Mouse (Mus musculus) spleen, adult 2 months (tissue): ENCODE results near the gene Pheta1.

Experiments used
- CTCF ChIP-seq: fragments of 200-500 bp; IDR thresholded peaks from 2 replicates; pipeline ENCODE4 v1.5.1; 2011; ENCODE audit warnings: mild to moderate bottlenecking, inconsistent platforms; ENCODE audit not compliant: insufficient read depth, insufficient read length, insufficient replicate concordance; ENCODE audit errors: extremely low read depth
- POLR2A ChIP-seq: fragments of 200-500 bp; IDR thresholded peaks from 2 replicates; pipeline ENCODE4 v1.6.1; 2011; ENCODE audit warnings: low read depth, low read length, inconsistent platforms

DNA sequence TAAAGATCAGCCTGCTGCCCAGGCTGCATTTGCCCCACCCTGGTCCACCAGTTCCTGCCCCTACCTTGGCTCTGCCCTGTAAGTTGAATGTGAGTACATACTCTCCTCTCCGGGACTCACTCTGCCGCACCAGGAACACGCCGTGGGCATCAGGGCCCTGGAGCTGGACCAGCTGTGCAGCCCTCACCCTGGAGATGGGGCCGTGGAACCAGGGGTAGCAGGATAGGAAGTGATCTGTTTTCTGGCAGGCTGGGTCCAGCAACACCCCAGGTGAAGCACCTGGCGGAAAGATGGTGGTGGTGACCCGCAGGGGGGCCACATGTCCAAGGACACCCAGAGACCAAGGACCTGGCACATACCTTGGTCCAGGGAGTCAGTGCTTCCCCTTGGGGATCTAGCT is 30.4 kb upstream of the Pheta1 start:
- TF ChIP-seq CTCF (no peak), POLR2A (no peak)
